Mouse (Mus musculus) naive thymus-derived CD4-positive, alpha-beta T cell, adult 2 months (primary cell): Measurements from ENCODE around the gene Acp6.
"Not testable (repeated sequence)": the region's sequence is repeated elsewhere in the genome, so short reads cannot be mapped to it uniquely, and the experiment has no call there.

Experiments used
- DNase-seq: peaks from one replicate; pipeline ENCODE4 v3.0.0-alpha.2; 2011; ENCODE audit warnings: low read depth

Acp6 gene

GRCm38 (mm10) chr3:97158611-97159508 is at the start of gene Acp6:
TSS of gene Acp6 (plus strand) at chr3:97158777.
- DNase-seq: peak; percentile 91

GRCm38 (mm10) chr3:97117511-97117910 is 41.1 kb upstream of the Acp6 start:
- no peak for DNase-seq

GRCm38 (mm10) chr3:97118313-97118712 is 40.3 kb upstream of the Acp6 start:
- no peak for DNase-seq

- peak; percentile 78 for DNase-seq
These were observed 34.4 kb upstream of the Acp6 start for GRCm38 (mm10) chr3:97124193-97124592.

- no peak for DNase-seq
These were observed 29.2 kb upstream of the Acp6 start for GRCm38 (mm10) chr3:97129410-97129809.

- not testable (repeated sequence) for DNase-seq
These were observed 20.9 kb upstream of the Acp6 start for GRCm38 (mm10) chr3:97137666-97138065.

GRCm38 (mm10) chr3:97151092-97151491 is 7.5 kb upstream of the Acp6 start:
- DNase-seq: no peak

GRCm38 (mm10) chr3:97156431-97156830 is 2.1 kb upstream of the Acp6 start:
- DNase-seq: no peak

- DNase-seq: peak; percentile 19
These were observed 1.3 kb upstream of the Acp6 start for GRCm38 (mm10) chr3:97157308-97157707.

- peak; percentile 65 for DNase-seq
These were observed 498 bp upstream of the Acp6 start for GRCm38 (mm10) chr3:97157958-97158599.

GRCm38 (mm10) chr3:97159509-97159850 is 903 bp downstream of the Acp6 start:
- peak; percentile 48 for DNase-seq

GRCm38 (mm10) chr3:97159986-97160385 is 1.4 kb downstream of the Acp6 start:
- no peak for DNase-seq

- DNase-seq: no peak
These were observed 2.3 kb downstream of the Acp6 start for GRCm38 (mm10) chr3:97160908-97161307.

GRCm38 (mm10) chr3:97161773-97162172 is 3.2 kb downstream of the Acp6 start:
- DNase-seq: no peak

GRCm38 (mm10) chr3:97164477-97164876 is 5.9 kb downstream of the Acp6 start:
- no peak for DNase-seq

GRCm38 (mm10) chr3:97167126-97167525 is 8.5 kb downstream of the Acp6 start:
- no peak for DNase-seq

- DNase-seq: no peak
These were observed 13.0 kb downstream of the Acp6 start for GRCm38 (mm10) chr3:97171531-97171930.

- no peak for DNase-seq
These were observed 13.7 kb downstream of the Acp6 start for GRCm38 (mm10) chr3:97172231-97172630.

GRCm38 (mm10) chr3:97172632-97173031 is 14.1 kb downstream of the Acp6 start:
- no peak for DNase-seq

GRCm38 (mm10) chr3:97178885-97179284 is 20.3 kb downstream of the Acp6 start:
- no peak for DNase-seq

GRCm38 (mm10) chr3:97180527-97180926 is 21.9 kb downstream of the Acp6 start:
- DNase-seq: no peak

- peak; percentile 32 for DNase-seq
These were observed 25.2 kb downstream of the Acp6 start for GRCm38 (mm10) chr3:97183810-97184209.

GRCm38 (mm10) chr3:97185098-97185860 is 26.7 kb downstream of the Acp6 start:
- peak; percentile 66 for DNase-seq
